In genomic region chr11:97821401-97822064, GRCm38 (mm10) we compare ENCODE assay signal across 15 mouse cellular contexts. TPM values are rescaled to one million over a fixed set of nuclear protein-coding genes. Genes with fewer than 3 reads are reported as not detected.
DNase-seq lines count a peak whose midpoint lies in the region; ATAC-seq and TF ChIP-seq lines count a peak whose summit lies in the region.
"Had no signal": no experiment of that assay in that cellular context is flagged by ENCODE, and none has a peak within 500 bp of the region (broad histone marks: within the 10 kb centered on the region; RNA-seq: fewer than 3 reads in every experiment).

No protein-coding gene starts in this region.

- H3K4me3 ChIP-seq in forebrain, embryonic 11.5 days (ENCODE audit: low read depth, low read length), result no peak overlapping the region
- H3K4me3 ChIP-seq in forebrain, postnatal 0 days (ENCODE audit: low read depth, low read length), result no peak overlapping the region
- H3K4me3 ChIP-seq in layer of hippocampus, adult 2 months, result no peak overlapping the region
- no peak overlapping the region for H3K4me3 ChIP-seq in liver, embryonic 15.5 days (replicated peaks)
- H3K4me3 ChIP-seq: hindbrain, embryonic 10.5 days; midbrain, embryonic 15.5 days had no signal

- no peaks in the 10 kb centered on the region for H3K9me3 ChIP-seq in forebrain, embryonic 11.5 days (ENCODE audit: control insufficient read depth, low read length)
- no peaks in the 10 kb centered on the region for H3K9me3 ChIP-seq in forebrain, postnatal 0 days (ENCODE audit: low read length)
- no peaks in the 10 kb centered on the region for H3K9me3 ChIP-seq in liver, embryonic 15.5 days (replicated peaks)
- H3K9me3 ChIP-seq: hindbrain, embryonic 10.5 days; midbrain, embryonic 15.5 days had no signal

- no peak for TF ChIP-seq CTCF in forebrain, postnatal 0 days (IDR thresholded peaks at IDR 0.05; ENCODE audit: low read depth)
- no peak for TF ChIP-seq CTCF in layer of hippocampus, adult 2 months (conservative IDR thresholded peaks at IDR 0.05)

- DNase-seq in forebrain, embryonic 11.5 days (ENCODE audit: low spot score), result peak; percentile 45
- DNase-seq in forebrain, postnatal 0 days, result no peak
- DNase-seq in layer of hippocampus, adult 2 months (ENCODE audit: low spot score in 2 of 2), result no peak
- no peak for DNase-seq in layer of hippocampus, adult 9-11 months
- DNase-seq in R1 (ENCODE audit: low read depth, low spot score), result peak; percentile 27
- no peak for DNase-seq in urinary bladder, postnatal 36 days (ENCODE audit: low spot score in 2 of 2)
- no peak for DNase-seq in layer of hippocampus, adult 11-12 months (ENCODE audit: low spot score)
- DNase-seq: right cerebral cortex, postnatal 4 days had no signal

- no peaks in the 10 kb centered on the region for H3K27me3 ChIP-seq in forebrain, embryonic 11.5 days (ENCODE audit: control insufficient read depth, insufficient read depth, low read length)
- H3K27me3 ChIP-seq in forebrain, postnatal 0 days (ENCODE audit: insufficient read depth, low read length), result no peaks in the 10 kb centered on the region
- H3K27me3 ChIP-seq in liver, embryonic 15.5 days, result no peaks in the 10 kb centered on the region
- H3K27me3 ChIP-seq: midbrain, embryonic 15.5 days had no signal

- peaks cover 2% of the 10 kb centered on the region; the same call in 1 of the 2 replicates for H3K36me3 ChIP-seq in forebrain, embryonic 11.5 days (ENCODE audit: control insufficient read depth, insufficient read depth, low read length)
- peaks cover 56% of the 10 kb centered on the region for H3K36me3 ChIP-seq in forebrain, postnatal 0 days (ENCODE audit: insufficient read depth)
- peaks cover 28% of the 10 kb centered on the region for H3K36me3 ChIP-seq in liver, embryonic 15.5 days (replicated peaks)

- no peak overlapping the region for H3K27ac ChIP-seq in forebrain, embryonic 11.5 days (ENCODE audit: low read depth, low read length)
- H3K27ac ChIP-seq in forebrain, postnatal 0 days (ENCODE audit: low read depth, low read length), result no peak overlapping the region
- H3K27ac ChIP-seq in layer of hippocampus, adult 2 months, result peak overlapping the region; percentile 28; the same call in 1 of the 2 replicates
- peak overlapping the region; percentile 24; the same call in 1 of the 2 replicates for H3K27ac ChIP-seq in liver, embryonic 15.5 days (replicated peaks)
- H3K27ac ChIP-seq: liver, embryonic 14.5 days; midbrain, embryonic 15.5 days; stomach, postnatal 0 days had no signal

- ATAC-seq in forebrain, embryonic 11.5 days (replicated peaks; ENCODE audit: low FRiP score), result no peak
- ATAC-seq in forebrain, postnatal 0 days, result no peak
- no peak for ATAC-seq in liver, embryonic 15.5 days (ENCODE audit: insufficient read depth)
- ATAC-seq: midbrain, embryonic 15.5 days had no signal

- H3K4me1 ChIP-seq in forebrain, embryonic 11.5 days (replicated peaks; ENCODE audit: control insufficient read depth, insufficient read depth, low read length), result peaks cover 19% of the 10 kb centered on the region
- H3K4me1 ChIP-seq in forebrain, postnatal 0 days (ENCODE audit: insufficient read depth), result no peaks in the 10 kb centered on the region
- peaks cover 87% of the 10 kb centered on the region for H3K4me1 ChIP-seq in liver, embryonic 15.5 days (replicated peaks)

- no peak overlapping the region for H3K4me2 ChIP-seq in forebrain, embryonic 11.5 days (ENCODE audit: low read depth, low read length, severe bottlenecking)
- H3K4me2 ChIP-seq in forebrain, postnatal 0 days (ENCODE audit: low read depth), result no peak overlapping the region
- no peak overlapping the region for H3K4me2 ChIP-seq in liver, embryonic 15.5 days
- H3K4me2 ChIP-seq: midbrain, embryonic 15.5 days had no signal

- 92% methylated on average over 8 of the region's 8 CpGs for WGBS in forebrain, embryonic 11.5 days
- WGBS in forebrain, postnatal 0 days, result 88% methylated on average over 8 of the region's 8 CpGs
- 78% methylated on average over 8 of the region's 8 CpGs for WGBS in liver, embryonic 15.5 days (ENCODE audit: insufficient replicate concordance)

- H3K9ac ChIP-seq in forebrain, embryonic 11.5 days (ENCODE audit: low read length), result no peak overlapping the region
- no peak overlapping the region for H3K9ac ChIP-seq in forebrain, postnatal 0 days
- H3K9ac ChIP-seq in liver, embryonic 15.5 days, result no peak overlapping the region
- H3K9ac ChIP-seq: liver, embryonic 14.5 days; midbrain, embryonic 15.5 days had no signal

RNA-seq across cellular contexts. Expression of gene B230217C12Rik, which starts 19.0 kb away (rescaled TPM):
- polyA plus RNA-seq in forebrain, embryonic 11.5 days (2014; fragmentation: Nextera tagmentation; extraction: Ambion mirVana), result 13.3 and 17.7 TPM in 2 replicates
- total RNA-seq in forebrain, postnatal 0 days (2014; rRNA removed), result 21.0 and 24.8 TPM in 2 replicates
- polyA plus RNA-seq in forebrain, postnatal 0 days (2015; fragmentation: Nextera tagmentation; extraction: Ambion mirVana), result 28.6 and 31.5 TPM in 2 replicates
- total RNA-seq in layer of hippocampus, adult 2 months (2021), result 10 to 100 TPM; 67.8 to 72.6 TPM
- polyA plus RNA-seq in liver, embryonic 15.5 days (2015; fragmentation: Nextera tagmentation; extraction: Ambion mirVana), result 0.30 and 0.39 TPM in 2 replicates

RNA-seq across cellular contexts. Expression of gene Lasp1, which starts 22.7 kb away (rescaled TPM):
- 77.6 and 77.8 TPM in 2 replicates for polyA plus RNA-seq in forebrain, embryonic 11.5 days (2014; fragmentation: Nextera tagmentation; extraction: Ambion mirVana)
- total RNA-seq in forebrain, postnatal 0 days (2014; rRNA removed), result 142 and 153 TPM in 2 replicates
- polyA plus RNA-seq in forebrain, postnatal 0 days (2015; fragmentation: Nextera tagmentation; extraction: Ambion mirVana), result 117 and 152 TPM in 2 replicates
- total RNA-seq in layer of hippocampus, adult 2 months (2021), result 10 to 100 TPM; 88.1 to 91.4 TPM
- 31.4 and 36.7 TPM in 2 replicates for polyA plus RNA-seq in liver, embryonic 15.5 days (2015; fragmentation: Nextera tagmentation; extraction: Ambion mirVana)

RNA-seq across cellular contexts. Expression of gene Rpl23, which starts 39.3 kb away (rescaled TPM):
- 400 and 454 TPM in 2 replicates for polyA plus RNA-seq in forebrain, embryonic 11.5 days (2014; fragmentation: Nextera tagmentation; extraction: Ambion mirVana)
- total RNA-seq in forebrain, postnatal 0 days (2014; rRNA removed), result 310 and 470 TPM in 2 replicates
- 346 and 490 TPM in 2 replicates for polyA plus RNA-seq in forebrain, postnatal 0 days (2015; fragmentation: Nextera tagmentation; extraction: Ambion mirVana)
- total RNA-seq in layer of hippocampus, adult 2 months (2021), result 100 to 1,000 TPM; 361 to 374 TPM
- polyA plus RNA-seq in liver, embryonic 15.5 days (2015; fragmentation: Nextera tagmentation; extraction: Ambion mirVana), result 185 and 242 TPM in 2 replicates

RNA-seq across cellular contexts. Expression of gene 1700001P01Rik, which starts 45.8 kb away (rescaled TPM):
- polyA plus RNA-seq in forebrain, embryonic 11.5 days (2014; fragmentation: Nextera tagmentation; extraction: Ambion mirVana), result 0.44 TPM in 1 of 2 replicates, not detected in the other
- total RNA-seq in forebrain, postnatal 0 days (2014; rRNA removed), result not detected in 2 replicates
- 0.27 and 0.33 TPM in 2 replicates for polyA plus RNA-seq in forebrain, postnatal 0 days (2015; fragmentation: Nextera tagmentation; extraction: Ambion mirVana)
- 1 to 10 TPM; 1.3 to 2.4 TPM for total RNA-seq in layer of hippocampus, adult 2 months (2021)
- not detected in 2 replicates for polyA plus RNA-seq in liver, embryonic 15.5 days (2015; fragmentation: Nextera tagmentation; extraction: Ambion mirVana)
- total RNA-seq: adrenal gland, postnatal 14 days had no signal
- polyA plus RNA-seq: embryonic facial prominence, embryonic 14.5 days; stomach, postnatal 0 days had no signal

RNA-seq across cellular contexts. Expression of gene Cwc25, which starts 55.2 kb away (rescaled TPM):
- 16.3 and 19.5 TPM in 2 replicates for polyA plus RNA-seq in forebrain, embryonic 11.5 days (2014; fragmentation: Nextera tagmentation; extraction: Ambion mirVana)
- 15.2 and 15.5 TPM in 2 replicates for total RNA-seq in forebrain, postnatal 0 days (2014; rRNA removed)
- polyA plus RNA-seq in forebrain, postnatal 0 days (2015; fragmentation: Nextera tagmentation; extraction: Ambion mirVana), result 7.8 and 11.8 TPM in 2 replicates
- 10 to 100 TPM; 20.1 to 20.6 TPM for total RNA-seq in layer of hippocampus, adult 2 months (2021)
- 5.4 and 5.8 TPM in 2 replicates for polyA plus RNA-seq in liver, embryonic 15.5 days (2015; fragmentation: Nextera tagmentation; extraction: Ambion mirVana)

Comparison
In these comparisons a context has a peak if more than half of its experiments do, and no peak if none do; other contexts are left out.
1. DNase-seq: peak in forebrain, embryonic 11.5 days (single experiment) and R1 (single experiment); none in forebrain, postnatal 0 days (single experiment), layer of hippocampus, adult 2 months (0 of 2), layer of hippocampus, adult 9-11 months (single experiment), urinary bladder, postnatal 36 days (0 of 2) and layer of hippocampus, adult 11-12 months (single experiment).
2. H3K27ac ChIP-seq: peak in layer of hippocampus, adult 2 months (single experiment) and liver, embryonic 15.5 days (single experiment); none in forebrain, embryonic 11.5 days (single experiment) and forebrain, postnatal 0 days (single experiment).
3. RNA of gene B230217C12Rik, which starts 19.0 kb away (polyA plus RNA-seq): 28.6 to 31.5 TPM in forebrain, postnatal 0 days and 13.3 to 17.7 TPM in forebrain, embryonic 11.5 days; 0.30 to 0.39 TPM in liver, embryonic 15.5 days; every median in the first group is over 10 times any median in the second.